Mouse (Mus musculus) liver, adult 2 months (tissue): Measurements from ENCODE around the gene Rhobtb1. TPM values are rescaled to one million over a fixed set of nuclear protein-coding genes. Genes with fewer than 3 reads are reported as not detected.

Experiments
- DNase-seq: peaks from one replicate; pipeline ENCODE4 v3.0.0-alpha.2; 2011; ENCODE audit warnings: low read depth, low spot score; ENCODE audit errors: extremely low read depth
- H3K27ac ChIP-seq: fragments of 200-500 bp; replicated peaks from 2 replicates; pipeline ENCODE4 v1.5.1; 2012; ENCODE audit warnings: low read depth, mild to moderate bottlenecking, control low read depth, inconsistent platforms, low read length; ENCODE audit not compliant: insufficient read depth
- H3K27me3 ChIP-seq: fragments of 200-500 bp; 2 replicates; pipeline ENCODE4 v1.6.1; 2012; ENCODE audit warnings: mild to moderate bottlenecking, moderate library complexity, low read length, inconsistent platforms; ENCODE audit not compliant: control insufficient read depth, insufficient read depth
- H3K36me3 ChIP-seq: fragments of 200-500 bp; 2 replicates; pipeline ENCODE4 v1.6.1; 2012; ENCODE audit warnings: low read length, inconsistent platforms; ENCODE audit not compliant: control insufficient read depth, insufficient read depth
- H3K4me1 ChIP-seq: fragments of 200-500 bp; 2 replicates; pipeline ENCODE4 v1.6.1; 2011; ENCODE audit warnings: low read length; ENCODE audit not compliant: control insufficient read depth, insufficient read depth
- H3K4me3 ChIP-seq: fragments of 200-500 bp; 2 replicates; pipeline ENCODE4 v1.5.1; 2011; ENCODE audit warnings: low read depth, mild to moderate bottlenecking, control low read depth, low read length, moderate library complexity; ENCODE audit not compliant: insufficient read depth
- H3K79me2 ChIP-seq: fragments of 200-500 bp; 2 replicates; pipeline ENCODE4 v1.6.1; 2012; ENCODE audit warnings: inconsistent platforms, mild to moderate bottlenecking, low read length, moderate library complexity; ENCODE audit not compliant: control insufficient read depth, insufficient read depth
- H3K9ac ChIP-seq: fragments of 200-500 bp; 2 replicates; pipeline ENCODE4 v1.6.1; 2012; ENCODE audit warnings: low read depth, mild to moderate bottlenecking, control low read depth, inconsistent platforms, low read length
- CTCF ChIP-seq: fragments of 200-500 bp; IDR thresholded peaks from 2 replicates; pipeline ENCODE4 v1.5.1; 2011; ENCODE audit warnings: low read depth, low read length, control low read depth
- POLR2A ChIP-seq: fragments of 200-500 bp; IDR thresholded peaks from 2 replicates; pipeline ENCODE4 v1.6.1; 2011; ENCODE audit warnings: low read length, control low read depth; ENCODE audit not compliant: insufficient read depth; ENCODE audit errors: extremely low read depth
- WGBS: fragments of 180-500 bp; shearing (Covaris S2); methylation state at CpG from one replicate; pipeline ENCODE4 v1.1.7; 2018; 5-methylcytosine and 5-hydroxymethylcytosine counted together
- polyA plus RNA-seq: library from polyadenylated mRNA; depleted of rRNA; stranded (reverse); fragments of >200 nt; gene quantifications from 2 replicates; pipeline ENCODE4 v1.2.3, GENCODE M21; 2012
- total RNA-seq: library from RNA; depleted of rRNA; stranded (reverse); fragments of >200 nt; gene quantifications from 2 replicates; pipeline ENCODE4 v1.2.3, GENCODE M21; 2014

Gene Rhobtb1
- total and polyA plus RNA-seq, 2 experiments = 14.3 to 47.9 TPM

- Histone ChIP-seq H3K79me2 (no peaks in the 10 kb centered on the region), H3K27ac (no peak overlapping the region), H3K9ac (no peak overlapping the region), H3K4me3 (no peak overlapping the region), H3K4me1 (peaks cover 3% of the 10 kb centered on the region), H3K27me3 (no peaks in the 10 kb centered on the region), H3K36me3 (no peaks in the 10 kb centered on the region)
- no peak for DNase-seq
- no peak for TF ChIP-seq CTCF
- TF ChIP-seq POLR2A = no peak
- 89% methylated on average over 5 of the region's 5 CpGs for WGBS
Observed at GRCm38 (mm10) chr10:69130613-69131012, 20.6 kb upstream of the Rhobtb1 start.

- TF ChIP-seq POLR2A (no peak), CTCF (no peak)
- Histone ChIP-seq H3K4me3 (no peak overlapping the region), H3K27me3 (no peaks in the 10 kb centered on the region), H3K36me3 (no peaks in the 10 kb centered on the region), H3K27ac (no peak overlapping the region), H3K79me2 (no peaks in the 10 kb centered on the region), H3K4me1 (peaks cover 6% of the 10 kb centered on the region), H3K9ac (no peak overlapping the region)
- no peak for DNase-seq
Observed at GRCm38 (mm10) chr10:69134356-69134755, 16.9 kb upstream of the Rhobtb1 start.

GRCm38 (mm10) chr10:69136241-69136828 is 14.9 kb upstream of the Rhobtb1 start:
- H3K36me3 ChIP-seq = no peaks in the 10 kb centered on the region
- H3K27ac ChIP-seq = 0 out of 2 replicates have a peak overlapping the region, but pooled peaks have one; percentile 0
- peak; percentile 28 for DNase-seq
- no peak overlapping the region for H3K9ac ChIP-seq
- peaks cover 6% of the 10 kb centered on the region for H3K4me1 ChIP-seq
- no peak for TF ChIP-seq CTCF
- TF ChIP-seq POLR2A = no peak
- H3K4me3 ChIP-seq = no peak overlapping the region
- WGBS = 14% methylated on average over 9 of the region's 9 CpGs
- H3K27me3 ChIP-seq = no peaks in the 10 kb centered on the region
- no peaks in the 10 kb centered on the region for H3K79me2 ChIP-seq

GRCm38 (mm10) chr10:69149252-69149651 is 2.0 kb upstream of the Rhobtb1 start:
- peaks cover 10% of the 10 kb centered on the region for H3K4me1 ChIP-seq
- peaks cover 9% of the 10 kb centered on the region; the same call in 1 of the 2 replicates for H3K79me2 ChIP-seq
- peak; percentile 45 for DNase-seq
- no peak overlapping the region for H3K27ac ChIP-seq
- no peaks in the 10 kb centered on the region for H3K36me3 ChIP-seq
- no peaks in the 10 kb centered on the region for H3K27me3 ChIP-seq
- no peak overlapping the region for H3K9ac ChIP-seq
- TF ChIP-seq POLR2A (no peak), CTCF (no peak)
- no peak overlapping the region for H3K4me3 ChIP-seq
- WGBS = 30% methylated on average over 7 of the region's 7 CpGs

GRCm38 (mm10) chr10:69152971-69153370 is 1.7 kb downstream of the Rhobtb1 start:
- Histone ChIP-seq H3K4me1 (peaks cover 13% of the 10 kb centered on the region), H3K27ac (peak overlapping the region; percentile 41), H3K27me3 (no peaks in the 10 kb centered on the region), H3K9ac (peak overlapping the region; percentile 6; the same call in 1 of the 2 replicates), H3K4me3 (peak overlapping the region; percentile 26), H3K79me2 (peaks cover 12% of the 10 kb centered on the region; the same call in 1 of the 2 replicates), H3K36me3 (peaks cover 10% of the 10 kb centered on the region)
- WGBS = 23% methylated on average over 4 of the region's 4 CpGs
- TF ChIP-seq POLR2A (no peak), CTCF (no peak)
- DNase-seq = peak; percentile 55

GRCm38 (mm10) chr10:69155428-69156175 is 4.4 kb downstream of the Rhobtb1 start:
- WGBS = 93% methylated on average over 10 of the region's 10 CpGs

More at GRCm38 (mm10) chr10:69155428-69156175, 4.4 kb downstream of the Rhobtb1 start:
- Histone ChIP-seq H3K4me1 (peaks cover 19% of the 10 kb centered on the region), H3K27ac (no peak overlapping the region), H3K79me2 (peaks cover 12% of the 10 kb centered on the region; the same call in 1 of the 2 replicates), H3K36me3 (peaks cover 17% of the 10 kb centered on the region), H3K9ac (no peak overlapping the region), H3K4me3 (no peak overlapping the region), H3K27me3 (no peaks in the 10 kb centered on the region)
- peak; percentile 12 for DNase-seq
- TF ChIP-seq POLR2A (no peak), CTCF (no peak)
